Mouse (Mus musculus) small intestine, adult 2 months (tissue): Measurements from ENCODE around the gene Cd3e.

ENCODE experiments used
- CTCF ChIP-seq: fragments of 200-500 bp; IDR thresholded peaks from 2 replicates; pipeline ENCODE4 v1.5.1; 2012; ENCODE audit warnings: low read depth, mild to moderate bottlenecking, control low read depth, inconsistent platforms, low read length, moderate library complexity, mixed read lengths; ENCODE audit not compliant: insufficient replicate concordance, insufficient read length; ENCODE audit errors: extremely low read depth
- POLR2A ChIP-seq: fragments of 200-500 bp; IDR thresholded peaks from 2 replicates; pipeline ENCODE4 v1.6.1; 2012; ENCODE audit warnings: low read depth, mild to moderate bottlenecking, control low read depth, inconsistent platforms, low read length, moderate library complexity

DNA sequence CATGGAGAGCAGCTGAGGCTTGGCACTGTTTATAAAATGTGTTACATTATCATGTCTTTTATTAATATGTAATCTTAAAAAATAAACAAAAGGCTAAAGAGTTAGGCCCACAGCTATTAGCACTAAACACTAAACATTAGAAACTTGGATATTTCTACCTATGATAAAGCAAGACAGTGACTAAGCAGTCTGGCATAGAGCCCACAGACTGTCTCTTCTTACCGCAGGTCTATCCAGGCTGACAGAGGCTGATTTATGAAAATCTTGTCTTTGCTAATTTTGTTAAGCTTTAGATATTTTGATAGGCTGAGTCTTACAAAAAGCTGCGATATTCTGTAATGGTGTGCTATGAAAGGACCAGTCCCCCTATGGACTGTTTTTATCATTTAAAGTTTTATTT is 16.2 kb downstream of the Cd3e start:
- TF ChIP-seq CTCF = no peak
- TF ChIP-seq POLR2A = no peak
